Mouse (Mus musculus) kidney, embryonic 16.5 days (tissue): ENCODE data around the gene Sema3a. TPM values are rescaled to one million over a fixed set of nuclear protein-coding genes. Genes with fewer than 3 reads are reported as not detected.

Experiments used
- ATAC-seq: fragments of 200-750 bp; cut with Nextera tagmentation; 2 replicates; pipeline ENCODE4 v1.8.0; 2017; ENCODE audit warnings: moderate TSS enrichment; ENCODE audit not compliant: low FRiP score, low TSS enrichment
- H3K27ac ChIP-seq: fragments of 300-500 bp; sonication (generic); 2 replicates; pipeline ENCODE4 v1.5.1; 2014; ENCODE audit warnings: low read length
- H3K27me3 ChIP-seq: fragments of 300-500 bp; sonication (generic); 2 replicates; pipeline ENCODE4 v1.6.1; 2014; ENCODE audit warnings: low read length, control low read depth, mixed read lengths; ENCODE audit not compliant: insufficient read depth
- H3K36me3 ChIP-seq: fragments of 300-500 bp; sonication (generic); 2 replicates; pipeline ENCODE4 v1.6.1; 2014; ENCODE audit warnings: low read length, control low read depth, mixed read lengths; ENCODE audit not compliant: insufficient read depth
- H3K4me1 ChIP-seq: fragments of 300-500 bp; sonication (generic); 2 replicates; pipeline ENCODE4 v1.6.1; 2014; ENCODE audit warnings: low read length, control low read depth, mixed read lengths; ENCODE audit not compliant: insufficient read depth
- H3K4me2 ChIP-seq: fragments of 300-500 bp; sonication (generic); replicated peaks from 2 replicates; pipeline ENCODE4 v1.6.1; 2014; ENCODE audit warnings: low read depth, low read length
- H3K4me3 ChIP-seq: fragments of 300-500 bp; sonication (generic); 2 replicates; pipeline ENCODE4 v1.5.1; 2014; ENCODE audit warnings: mild to moderate bottlenecking, low read length
- H3K9ac ChIP-seq: fragments of 300-500 bp; sonication (generic); replicated peaks from 2 replicates; pipeline ENCODE4 v1.6.1; 2014; ENCODE audit warnings: low read length
- H3K9me3 ChIP-seq: fragments of 300-500 bp; sonication (generic); 2 replicates; pipeline ENCODE4 v1.6.1; 2016; ENCODE audit warnings: low read length, control low read depth
- WGBS: fragments of 180-500 bp; shearing (Covaris S2); extraction: QIAGEN DNeasy Blood & Tissue Kit; methylation state at CpG from one replicate; pipeline ENCODE4 v1.1.7; 2014; 5-methylcytosine and 5-hydroxymethylcytosine counted together
- polyA plus RNA-seq: library from polyadenylated mRNA; unstranded; fragments of >200 nt; fragmentation: Nextera tagmentation; extraction: Ambion mirVana; gene quantifications from 2 replicates; pipeline ENCODE4 v1.2.1, GENCODE M21; 2015

Sema3a gene
- polyA plus RNA-seq: 24.1 and 25.1 TPM in 2 replicates

GRCm38 (mm10) chr5:13125241-13125692 is at the start of gene Sema3a:
TSS of gene Sema3a (plus strand) at chr5:13125414.
- Histone ChIP-seq H3K27me3 (no peaks in the 10 kb centered on the region), H3K36me3 (no peaks in the 10 kb centered on the region), H3K4me1 (peaks cover 10% of the 10 kb centered on the region), H3K4me2 (peak within 1 kb of the TSS; percentile 39), H3K9ac (no peak within 1 kb of the TSS; the same call in 1 of the 2 replicates), H3K27ac (no peak within 1 kb of the TSS), H3K9me3 (no peaks in the 10 kb centered on the region), H3K4me3 (no peak within 1 kb of the TSS)
- ATAC-seq: peak; percentile 82
- 39% methylated on average over 13 of the region's 13 CpGs for WGBS

GRCm38 (mm10) chr5:13084777-13085439 is 40.3 kb upstream of the Sema3a start:
- H3K36me3 ChIP-seq: no peaks in the 10 kb centered on the region
- WGBS: 76% methylated on average over 6 of the region's 6 CpGs
- H3K4me3 ChIP-seq: no peak overlapping the region
- no peak for ATAC-seq
- no peaks in the 10 kb centered on the region for H3K9me3 ChIP-seq
- H3K27ac ChIP-seq: no peak overlapping the region
- H3K27me3 ChIP-seq: no peaks in the 10 kb centered on the region
- H3K9ac ChIP-seq: no peak overlapping the region
- no peak overlapping the region for H3K4me2 ChIP-seq
- no peaks in the 10 kb centered on the region for H3K4me1 ChIP-seq

GRCm38 (mm10) chr5:13090431-13090830 is 34.8 kb upstream of the Sema3a start:
- Histone ChIP-seq H3K9me3 (no peaks in the 10 kb centered on the region), H3K4me2 (no peak overlapping the region), H3K4me3 (no peak overlapping the region), H3K27me3 (no peaks in the 10 kb centered on the region), H3K36me3 (no peaks in the 10 kb centered on the region), H3K9ac (no peak overlapping the region), H3K27ac (no peak overlapping the region), H3K4me1 (no peaks in the 10 kb centered on the region)
- ATAC-seq: no peak
- 88% methylated on average over 1 of the region's 1 CpGs for WGBS

GRCm38 (mm10) chr5:13109522-13109921 is 15.7 kb upstream of the Sema3a start:
- H3K4me2 ChIP-seq: no peak overlapping the region
- H3K27me3 ChIP-seq: no peaks in the 10 kb centered on the region
- H3K9ac ChIP-seq: no peak overlapping the region
- ATAC-seq: peak; percentile 71; the same call in 1 of the 2 replicates
- no peaks in the 10 kb centered on the region for H3K4me1 ChIP-seq
- H3K27ac ChIP-seq: no peak overlapping the region
- H3K36me3 ChIP-seq: no peaks in the 10 kb centered on the region
- H3K4me3 ChIP-seq: no peak overlapping the region
- no peaks in the 10 kb centered on the region for H3K9me3 ChIP-seq
- 39% methylated on average over 2 of the region's 2 CpGs for WGBS

- no peak for ATAC-seq
- no peak overlapping the region for H3K27ac ChIP-seq
Observed at GRCm38 (mm10) chr5:13117236-13117635, 8.0 kb upstream of the Sema3a start.

GRCm38 (mm10) chr5:13125757-13126156 is 543 bp downstream of the Sema3a start:
- WGBS: 44% methylated on average over 9 of the region's 9 CpGs
- no peak overlapping the region for H3K27ac ChIP-seq
- H3K4me1 ChIP-seq: peaks cover 10% of the 10 kb centered on the region
- H3K9ac ChIP-seq: no peak overlapping the region; the same call in 1 of the 2 replicates
- no peaks in the 10 kb centered on the region for H3K27me3 ChIP-seq
- no peaks in the 10 kb centered on the region for H3K36me3 ChIP-seq
- ATAC-seq: peak; percentile 42; the same call in 1 of the 2 replicates
- peak overlapping the region; percentile 39 for H3K4me2 ChIP-seq
- no peaks in the 10 kb centered on the region for H3K9me3 ChIP-seq
- H3K4me3 ChIP-seq: no peak overlapping the region

More at GRCm38 (mm10) chr5:13117236-13117635, 8.0 kb upstream of the Sema3a start:
- no peak overlapping the region for H3K4me3 ChIP-seq
- H3K9ac ChIP-seq: no peak overlapping the region
- no peaks in the 10 kb centered on the region for H3K36me3 ChIP-seq
- H3K27me3 ChIP-seq: no peaks in the 10 kb centered on the region
- H3K9me3 ChIP-seq: no peaks in the 10 kb centered on the region
- H3K4me1 ChIP-seq: no peaks in the 10 kb centered on the region
- WGBS: 79% methylated on average over 8 of the region's 8 CpGs
- no peak overlapping the region for H3K4me2 ChIP-seq

GRCm38 (mm10) chr5:13126196-13126595 is 982 bp downstream of the Sema3a start:
- H3K9ac ChIP-seq: no peak overlapping the region
- H3K4me1 ChIP-seq: peaks cover 10% of the 10 kb centered on the region
- H3K27ac ChIP-seq: no peak overlapping the region
- H3K27me3 ChIP-seq: no peaks in the 10 kb centered on the region
- H3K36me3 ChIP-seq: no peaks in the 10 kb centered on the region
- H3K4me2 ChIP-seq: peak overlapping the region; percentile 39; the same call in 1 of the 2 replicates
- 40% methylated on average over 4 of the region's 4 CpGs for WGBS
- H3K9me3 ChIP-seq: no peaks in the 10 kb centered on the region
- ATAC-seq: no peak
- no peak overlapping the region for H3K4me3 ChIP-seq

GRCm38 (mm10) chr5:13127121-13127520 is 1.9 kb downstream of the Sema3a start:
- Histone ChIP-seq H3K4me2 (no peak overlapping the region), H3K9ac (no peak overlapping the region), H3K4me3 (no peak overlapping the region), H3K9me3 (no peaks in the 10 kb centered on the region), H3K27ac (no peak overlapping the region), H3K36me3 (no peaks in the 10 kb centered on the region), H3K27me3 (no peaks in the 10 kb centered on the region), H3K4me1 (peaks cover 10% of the 10 kb centered on the region)
- WGBS: 81% methylated on average over 3 of the region's 3 CpGs
- ATAC-seq: no peak

GRCm38 (mm10) chr5:13144733-13145457 is 19.7 kb downstream of the Sema3a start:
- H3K4me3 ChIP-seq: no peak overlapping the region
- no peaks in the 10 kb centered on the region for H3K27me3 ChIP-seq
- H3K4me2 ChIP-seq: no peak overlapping the region
- peaks cover 4% of the 10 kb centered on the region; the same call in 1 of the 2 replicates for H3K4me1 ChIP-seq
- H3K27ac ChIP-seq: no peak overlapping the region
- H3K9ac ChIP-seq: no peak overlapping the region
- H3K36me3 ChIP-seq: no peaks in the 10 kb centered on the region
- ATAC-seq: peak; percentile 69; the same call in 1 of the 2 replicates
- WGBS: 13% methylated on average over 7 of the region's 7 CpGs
- H3K9me3 ChIP-seq: no peaks in the 10 kb centered on the region

- no peaks in the 10 kb centered on the region for H3K36me3 ChIP-seq
- WGBS: 89% methylated on average over 5 of the region's 5 CpGs
Observed at GRCm38 (mm10) chr5:13149909-13150308, 24.7 kb downstream of the Sema3a start.

More at GRCm38 (mm10) chr5:13149909-13150308, 24.7 kb downstream of the Sema3a start:
- no peak overlapping the region for H3K4me3 ChIP-seq
- no peak overlapping the region for H3K9ac ChIP-seq
- no peaks in the 10 kb centered on the region for H3K9me3 ChIP-seq
- H3K27me3 ChIP-seq: no peaks in the 10 kb centered on the region
- peaks cover 1% of the 10 kb centered on the region; the same call in 1 of the 2 replicates for H3K4me1 ChIP-seq
- H3K27ac ChIP-seq: no peak overlapping the region
- ATAC-seq: no peak
- no peak overlapping the region for H3K4me2 ChIP-seq
